Mouse (Mus musculus): ENCODE results near the gene Nudt2. TPM values are rescaled to one million over a fixed set of nuclear protein-coding genes. Genes with fewer than 3 reads are reported as not detected.
"Not testable (repeated sequence)": the region's sequence is repeated elsewhere in the genome, so short reads cannot be mapped to it uniquely, and the experiment has no call there.

Gene Nudt2
- 15.4 TPM in 1 of 2 replicates, not detected in the other for total RNA-seq (2015; ENCODE audit: low replicate concordance)
- 6.6 and 9.9 TPM in 2 replicates for total RNA-seq (2017; ENCODE audit: low replicate concordance)

GRCm38 (mm10) chr4:41464345-41465286 lies at the start of gene Nudt2, which contains the start of gene Kif24:
TSS of gene Nudt2 (plus strand) at chr4:41465151.
TSS of gene Kif24 (minus strand) at chr4:41464887.
- ATAC-seq (replicated peaks; ENCODE audit: low FRiP score, poor library complexity, severe bottlenecking): peak; percentile 95

GRCm38 (mm10) chr4:41416966-41417365 lies 48.0 kb upstream of the Nudt2 start:
- no peak for ATAC-seq (replicated peaks; ENCODE audit: low FRiP score, poor library complexity, severe bottlenecking)

GRCm38 (mm10) chr4:41438931-41439330 lies 26.0 kb upstream of the Nudt2 start:
- ATAC-seq (replicated peaks; ENCODE audit: low FRiP score, poor library complexity, severe bottlenecking): no peak

- no peak for ATAC-seq (replicated peaks; ENCODE audit: low FRiP score, poor library complexity, severe bottlenecking)
These were observed 22.1 kb upstream of the Nudt2 start for GRCm38 (mm10) chr4:41442790-41443302.

GRCm38 (mm10) chr4:41447595-41447994 lies 17.4 kb upstream of the Nudt2 start:
- ATAC-seq (replicated peaks; ENCODE audit: low FRiP score, poor library complexity, severe bottlenecking): no peak

GRCm38 (mm10) chr4:41460690-41461089 lies 4.3 kb upstream of the Nudt2 start:
- no peak for ATAC-seq (replicated peaks; ENCODE audit: low FRiP score, poor library complexity, severe bottlenecking)

GRCm38 (mm10) chr4:41463051-41463738 lies 1.8 kb upstream of the Nudt2 start:
- ATAC-seq (replicated peaks; ENCODE audit: low FRiP score, poor library complexity, severe bottlenecking): not testable (repeated sequence)

GRCm38 (mm10) chr4:41465287-41465665 lies 325 bp downstream of the Nudt2 start:
- ATAC-seq (replicated peaks; ENCODE audit: low FRiP score, poor library complexity, severe bottlenecking): no peak

- no peak for ATAC-seq (replicated peaks; ENCODE audit: low FRiP score, poor library complexity, severe bottlenecking)
These were observed 3.6 kb downstream of the Nudt2 start for GRCm38 (mm10) chr4:41468396-41469080.

- no peak for ATAC-seq (replicated peaks; ENCODE audit: low FRiP score, poor library complexity, severe bottlenecking)
These were observed 4.2 kb downstream of the Nudt2 start for GRCm38 (mm10) chr4:41469199-41469598.

GRCm38 (mm10) chr4:41470051-41470683 lies 5.2 kb downstream of the Nudt2 start:
- ATAC-seq (replicated peaks; ENCODE audit: low FRiP score, poor library complexity, severe bottlenecking): no peak

- no peak for ATAC-seq (replicated peaks; ENCODE audit: low FRiP score, poor library complexity, severe bottlenecking)
These were observed 5.9 kb downstream of the Nudt2 start for GRCm38 (mm10) chr4:41470684-41471383.

- no peak for ATAC-seq (replicated peaks; ENCODE audit: low FRiP score, poor library complexity, severe bottlenecking)
These were observed 6.4 kb downstream of the Nudt2 start for GRCm38 (mm10) chr4:41471384-41471689.

- ATAC-seq (replicated peaks; ENCODE audit: low FRiP score, poor library complexity, severe bottlenecking): no peak
These were observed 12.8 kb downstream of the Nudt2 start for GRCm38 (mm10) chr4:41477648-41478160.

- no peak for ATAC-seq (replicated peaks; ENCODE audit: low FRiP score, poor library complexity, severe bottlenecking)
These were observed 14.0 kb downstream of the Nudt2 start for GRCm38 (mm10) chr4:41478751-41479455.

- ATAC-seq (replicated peaks; ENCODE audit: low FRiP score, poor library complexity, severe bottlenecking): no peak
These were observed 14.5 kb downstream of the Nudt2 start for GRCm38 (mm10) chr4:41479456-41479804.

GRCm38 (mm10) chr4:41480254-41480653 lies 15.3 kb downstream of the Nudt2 start:
- no peak for ATAC-seq (replicated peaks; ENCODE audit: low FRiP score, poor library complexity, severe bottlenecking)

- no peak for ATAC-seq (replicated peaks; ENCODE audit: low FRiP score, poor library complexity, severe bottlenecking)
These were observed 16.7 kb downstream of the Nudt2 start for GRCm38 (mm10) chr4:41481601-41482017.

Data from erythroblast, adult 5-6 weeks (primary cell).